Comparison of ENCODE assay signal across 8 mouse cellular contexts in the genomic region with DNA sequence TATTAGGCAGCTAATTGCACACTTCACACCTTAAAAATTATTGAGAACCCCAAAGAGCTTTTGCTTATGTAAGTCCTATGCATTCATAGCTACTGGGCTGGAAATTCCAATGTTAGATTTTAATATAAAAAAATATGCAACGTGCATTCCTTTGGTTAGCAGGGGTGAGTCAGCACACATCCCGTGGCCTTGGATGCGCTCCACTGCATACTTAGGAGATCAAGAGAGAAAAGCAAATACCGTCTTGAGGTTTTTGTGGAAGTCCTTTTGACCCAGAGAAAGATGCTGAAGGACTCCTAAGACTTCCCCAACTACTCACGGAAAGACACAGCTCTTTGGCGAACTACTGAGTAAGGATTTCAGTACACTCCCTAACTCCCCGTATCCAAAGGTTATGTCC. TPM values are rescaled to one million over a fixed set of nuclear protein-coding genes. Genes with fewer than 3 reads are reported as not detected.
DNase-seq lines count a peak whose midpoint lies in the region; ATAC-seq lines count a peak whose summit lies in the region.
"Had no signal": no experiment of that assay in that cellular context is flagged by ENCODE, and none has a peak within 500 bp of the region (broad histone marks: within the 10 kb centered on the region; RNA-seq: fewer than 3 reads in every experiment).

No protein-coding gene starts in this region.

- peaks cover 8% of the 10 kb centered on the region; the same call in 1 of the 2 replicates for H3K4me1 ChIP-seq in midbrain, embryonic 10.5 days
- H3K4me1 ChIP-seq in midbrain, embryonic 11.5 days (ENCODE audit: control insufficient read depth, insufficient read depth, low read length) = no peaks in the 10 kb centered on the region
- H3K4me1 ChIP-seq in kidney, embryonic 15.5 days = no peaks in the 10 kb centered on the region
- no peaks in the 10 kb centered on the region for H3K4me1 ChIP-seq in limb, embryonic 10.5 days
- H3K4me1 ChIP-seq: heart, embryonic 13.5 days had no signal

- no peak for DNase-seq in midbrain, embryonic 10.5 days (ENCODE audit: low spot score)
- no peak for DNase-seq in midbrain, embryonic 11.5 days (ENCODE audit: low spot score, missing footprints)
- DNase-seq in adrenal gland, postnatal 36 days = peak; percentile 64 to 66
- DNase-seq in embryo, embryonic 11 days = no peak
- DNase-seq in limb, embryonic 10.5 days (ENCODE audit: low spot score) = no peak
- DNase-seq in yolk sac, embryonic 10.5 days (ENCODE audit: low spot score) = no peak

- no peaks in the 10 kb centered on the region for H3K27me3 ChIP-seq in midbrain, embryonic 10.5 days (ENCODE audit: low read depth, poor library complexity, severe bottlenecking)
- H3K27me3 ChIP-seq in midbrain, embryonic 11.5 days (ENCODE audit: control insufficient read depth, insufficient read depth, low read length) = no peaks in the 10 kb centered on the region
- H3K27me3 ChIP-seq in kidney, embryonic 15.5 days = no peaks in the 10 kb centered on the region
- no peaks in the 10 kb centered on the region for H3K27me3 ChIP-seq in limb, embryonic 10.5 days (ENCODE audit: low read depth, poor library complexity, severe bottlenecking)

- 84% methylated on average over 7 of the region's 7 CpGs for WGBS in midbrain, embryonic 10.5 days
- WGBS in midbrain, embryonic 11.5 days = 82% methylated on average over 7 of the region's 7 CpGs
- 65% methylated on average over 7 of the region's 7 CpGs for WGBS in kidney, embryonic 15.5 days
- 92% methylated on average over 7 of the region's 7 CpGs for WGBS in limb, embryonic 10.5 days

- no peak overlapping the region for H3K27ac ChIP-seq in midbrain, embryonic 10.5 days (replicated peaks)
- H3K27ac ChIP-seq in midbrain, embryonic 11.5 days (ENCODE audit: low read depth, low read length) = no peak overlapping the region
- H3K27ac ChIP-seq in kidney, embryonic 15.5 days = peak overlapping the region; percentile 28; the same call in 1 of the 2 replicates
- no peak overlapping the region for H3K27ac ChIP-seq in limb, embryonic 10.5 days
- H3K27ac ChIP-seq: heart, embryonic 13.5 days had no signal

- no peak for ATAC-seq in midbrain, embryonic 11.5 days (ENCODE audit: low FRiP score)
- 0 out of 2 replicates have a peak, but pooled peaks have one; percentile 16 for ATAC-seq in kidney, embryonic 15.5 days (replicated peaks; ENCODE audit: low FRiP score)

- H3K9ac ChIP-seq in midbrain, embryonic 11.5 days (ENCODE audit: low read length) = no peak overlapping the region
- no peak overlapping the region for H3K9ac ChIP-seq in kidney, embryonic 15.5 days

- H3K36me3 ChIP-seq in midbrain, embryonic 10.5 days = no peaks in the 10 kb centered on the region
- no peaks in the 10 kb centered on the region for H3K36me3 ChIP-seq in midbrain, embryonic 11.5 days (ENCODE audit: control insufficient read depth, insufficient read depth, low read length)
- H3K36me3 ChIP-seq in kidney, embryonic 15.5 days = no peaks in the 10 kb centered on the region
- H3K36me3 ChIP-seq in limb, embryonic 10.5 days = no peaks in the 10 kb centered on the region
- H3K36me3 ChIP-seq: heart, embryonic 13.5 days had no signal

- H3K4me3 ChIP-seq in midbrain, embryonic 10.5 days = peak overlapping the region; percentile 38; the same call in 1 of the 2 replicates
- no peak overlapping the region for H3K4me3 ChIP-seq in midbrain, embryonic 11.5 days (ENCODE audit: low read depth, low read length)
- no peak overlapping the region for H3K4me3 ChIP-seq in kidney, embryonic 15.5 days (replicated peaks)
- no peak overlapping the region for H3K4me3 ChIP-seq in limb, embryonic 10.5 days

- no peak overlapping the region; the same call in 1 of the 2 replicates for H3K4me2 ChIP-seq in midbrain, embryonic 11.5 days
- H3K4me2 ChIP-seq in kidney, embryonic 15.5 days = peak overlapping the region; percentile 42

- H3K9me3 ChIP-seq in midbrain, embryonic 10.5 days (replicated peaks) = no peaks in the 10 kb centered on the region
- no peaks in the 10 kb centered on the region for H3K9me3 ChIP-seq in midbrain, embryonic 11.5 days (ENCODE audit: control insufficient read depth, low read length)
- H3K9me3 ChIP-seq in kidney, embryonic 15.5 days (replicated peaks) = no peaks in the 10 kb centered on the region
- no peaks in the 10 kb centered on the region for H3K9me3 ChIP-seq in limb, embryonic 10.5 days (replicated peaks)
- H3K9me3 ChIP-seq: heart, embryonic 13.5 days had no signal

RNA-seq across cellular contexts. Expression of gene C1rl, which starts 8.1 kb away (rescaled TPM):
- 0.14 and 0.28 TPM in 2 replicates for polyA plus RNA-seq in midbrain, embryonic 10.5 days (2016; fragmentation: Nextera tagmentation; extraction: Ambion mirVana)
- polyA plus RNA-seq in midbrain, embryonic 11.5 days (2014; fragmentation: Nextera tagmentation; extraction: Ambion mirVana) = 0.23 and 0.28 TPM in 2 replicates
- total RNA-seq in adrenal gland, postnatal 36 days (2021) = 10 to 100 TPM; 11.8 to 15.5 TPM
- polyA plus RNA-seq in kidney, embryonic 15.5 days (2015; fragmentation: Nextera tagmentation; extraction: Ambion mirVana) = 1.6 and 2.0 TPM in 2 replicates
- 0.69 and 0.84 TPM in 2 replicates for polyA plus RNA-seq in limb, embryonic 10.5 days (2016; fragmentation: Nextera tagmentation; extraction: Ambion mirVana)

RNA-seq across cellular contexts. Expression of gene Clstn3, which starts 20.3 kb away (rescaled TPM):
- 8.4 and 15.2 TPM in 2 replicates for polyA plus RNA-seq in midbrain, embryonic 10.5 days (2016; fragmentation: Nextera tagmentation; extraction: Ambion mirVana)
- 10.3 and 10.5 TPM in 2 replicates for polyA plus RNA-seq in midbrain, embryonic 11.5 days (2014; fragmentation: Nextera tagmentation; extraction: Ambion mirVana)
- 10 to 100 TPM; 54.9 to 78.2 TPM for total RNA-seq in adrenal gland, postnatal 36 days (2021)
- 3.9 and 5.9 TPM in 2 replicates for polyA plus RNA-seq in kidney, embryonic 15.5 days (2015; fragmentation: Nextera tagmentation; extraction: Ambion mirVana)
- 2.1 and 5.4 TPM in 2 replicates for polyA plus RNA-seq in limb, embryonic 10.5 days (2016; fragmentation: Nextera tagmentation; extraction: Ambion mirVana)

RNA-seq across cellular contexts. Expression of gene C1ra, which starts 27.4 kb away (rescaled TPM):
- 0.06 and 0.12 TPM in 2 replicates for polyA plus RNA-seq in midbrain, embryonic 10.5 days (2016; fragmentation: Nextera tagmentation; extraction: Ambion mirVana)
- polyA plus RNA-seq in midbrain, embryonic 11.5 days (2014; fragmentation: Nextera tagmentation; extraction: Ambion mirVana) = 0.14 TPM in 1 of 2 replicates, not detected in the other
- total RNA-seq in adrenal gland, postnatal 36 days (2021) = 10 to 100 TPM; 38.7 to 52.4 TPM
- 7.9 and 8.3 TPM in 2 replicates for polyA plus RNA-seq in kidney, embryonic 15.5 days (2015; fragmentation: Nextera tagmentation; extraction: Ambion mirVana)
- polyA plus RNA-seq in limb, embryonic 10.5 days (2016; fragmentation: Nextera tagmentation; extraction: Ambion mirVana) = 0.06 and 0.26 TPM in 2 replicates

RNA-seq across cellular contexts. Expression of gene C1s1, which starts 57.3 kb away (rescaled TPM):
- 0.17 and 0.37 TPM in 2 replicates for polyA plus RNA-seq in midbrain, embryonic 10.5 days (2016; fragmentation: Nextera tagmentation; extraction: Ambion mirVana)
- 0.25 and 0.44 TPM in 2 replicates for polyA plus RNA-seq in midbrain, embryonic 11.5 days (2014; fragmentation: Nextera tagmentation; extraction: Ambion mirVana)
- 10 to 100 TPM; 46.2 to 61.5 TPM for total RNA-seq in adrenal gland, postnatal 36 days (2021)
- polyA plus RNA-seq in kidney, embryonic 15.5 days (2015; fragmentation: Nextera tagmentation; extraction: Ambion mirVana) = 21.8 and 23.1 TPM in 2 replicates
- 0.13 and 0.73 TPM in 2 replicates for polyA plus RNA-seq in limb, embryonic 10.5 days (2016; fragmentation: Nextera tagmentation; extraction: Ambion mirVana)

Comparison
In these comparisons a context has a peak if more than half of its experiments do, and no peak if none do; other contexts are left out.
1. DNase-seq: peak in adrenal gland, postnatal 36 days (2 of 2); none in midbrain, embryonic 10.5 days (single experiment), midbrain, embryonic 11.5 days (single experiment), embryo, embryonic 11 days (single experiment), limb, embryonic 10.5 days (single experiment) and yolk sac, embryonic 10.5 days (single experiment).